Mouse (Mus musculus): ENCODE results near the gene Syt3.

Gene Syt3

GRCm38 (mm10) chr7:44383980-44384715 is at the start of gene Syt3:
Syt3 (plus strand) TSS chr7:44384102.
- DNase-seq: peak; percentile 87 to 89

DNA sequence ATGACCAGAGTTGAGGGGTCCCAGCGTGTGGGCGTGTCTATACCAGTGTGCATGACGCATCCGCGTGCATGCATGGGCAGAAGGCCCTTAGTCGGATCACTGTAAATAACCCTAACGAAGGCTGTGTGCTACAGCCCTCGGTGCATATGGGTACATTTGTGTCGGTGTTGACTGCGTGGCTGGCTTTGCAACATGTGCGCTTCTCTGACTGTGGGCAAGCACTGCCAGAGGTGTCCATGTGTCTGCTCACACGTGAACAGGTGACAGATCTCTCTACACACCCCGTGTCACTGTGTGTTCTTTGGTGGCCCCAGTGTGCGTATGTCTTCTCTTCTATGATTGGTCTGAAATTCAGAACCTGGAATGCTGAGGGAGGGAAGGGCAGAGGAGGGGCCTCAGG is 49.8 kb upstream of the Syt3 start:
- no peak for DNase-seq

GRCm38 (mm10) chr7:44335031-44335878 is 48.6 kb upstream of the Syt3 start:
- peak; percentile 79 to 80 for DNase-seq

DNA sequence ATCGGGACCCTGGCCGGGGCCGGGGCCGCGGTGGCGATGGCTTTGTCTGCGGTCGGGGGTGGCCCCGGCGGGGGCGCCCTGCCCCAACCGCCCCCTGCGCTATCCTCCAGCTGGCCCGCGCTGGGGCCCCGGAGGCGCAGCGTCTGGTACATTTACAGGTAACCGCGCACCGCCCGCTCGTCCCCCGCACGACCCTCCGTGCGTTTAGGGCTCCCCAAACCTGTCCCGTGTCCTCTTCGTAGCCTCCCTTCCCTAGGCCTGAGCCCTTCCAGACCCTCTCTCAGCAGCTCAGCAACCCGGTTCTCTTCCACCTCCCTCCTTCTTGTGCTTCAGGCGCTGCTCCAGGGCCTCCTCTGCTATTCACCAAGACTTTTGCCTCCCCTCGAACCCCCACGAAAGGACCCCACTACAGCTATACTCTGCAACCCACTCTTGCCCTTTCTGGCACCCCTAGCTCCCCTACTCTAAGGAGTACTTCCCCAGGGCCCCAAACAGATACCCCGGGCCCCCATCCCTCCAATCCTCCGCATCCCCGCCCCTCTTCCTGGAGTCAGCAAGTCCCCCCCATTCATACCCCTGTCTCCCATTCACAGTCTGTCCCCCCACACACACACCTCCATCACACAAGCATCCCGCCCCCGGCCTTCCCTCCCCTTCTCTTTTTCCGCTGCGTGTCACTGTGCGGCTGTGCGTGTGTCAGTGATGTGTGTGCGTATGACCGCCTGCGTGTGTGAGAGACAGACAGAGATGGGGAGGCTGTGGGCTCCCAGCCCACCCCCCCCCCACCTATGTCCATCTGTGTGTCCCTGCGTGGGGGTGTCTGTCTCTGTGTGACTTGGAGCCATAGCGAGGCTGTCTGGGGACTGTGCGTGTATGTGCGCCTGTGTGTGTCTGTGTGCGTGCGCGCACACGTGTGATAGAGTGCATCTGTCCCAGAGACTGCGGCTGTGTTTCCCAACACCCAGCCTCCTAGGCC is 47.6 kb upstream of the Syt3 start:
- DNase-seq: peak; percentile 71 to 73

DNA sequence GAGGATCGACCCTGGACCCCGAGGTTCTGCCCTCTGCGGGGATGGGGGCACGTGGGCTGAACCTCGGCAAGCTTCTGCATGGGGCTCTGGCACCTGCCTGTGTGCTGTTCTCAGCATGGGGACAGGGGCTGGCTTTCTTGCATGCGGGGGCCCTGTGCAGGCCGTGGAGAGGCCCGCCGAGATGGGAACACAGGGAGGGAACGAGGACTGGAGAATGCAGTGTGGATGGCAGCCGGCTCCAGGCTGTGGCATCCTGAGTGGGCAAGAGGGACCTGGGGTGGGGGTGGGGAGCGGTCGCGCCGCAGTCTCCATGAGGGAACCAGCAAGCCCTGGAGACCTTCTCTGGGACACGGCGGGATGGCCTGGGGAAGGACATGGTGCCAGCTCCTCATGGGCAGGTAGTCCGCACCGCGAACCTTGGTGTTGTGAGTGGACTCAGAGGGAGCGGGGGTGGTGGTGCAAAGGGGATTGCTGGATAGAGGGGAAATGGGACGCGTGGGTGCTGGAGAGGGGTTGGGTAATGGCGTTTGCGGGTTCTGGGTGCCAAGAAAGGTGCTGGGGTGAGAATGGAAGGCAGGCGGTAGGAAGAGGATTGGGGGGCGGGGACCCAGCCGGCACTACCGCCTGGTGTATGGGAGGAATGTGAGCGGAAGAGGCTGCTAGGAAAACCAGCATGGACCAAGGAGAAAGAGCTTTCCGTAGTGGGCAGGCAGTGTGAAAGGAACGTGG is 46.6 kb upstream of the Syt3 start:
- DNase-seq: peak; percentile 33 to 44

DNA sequence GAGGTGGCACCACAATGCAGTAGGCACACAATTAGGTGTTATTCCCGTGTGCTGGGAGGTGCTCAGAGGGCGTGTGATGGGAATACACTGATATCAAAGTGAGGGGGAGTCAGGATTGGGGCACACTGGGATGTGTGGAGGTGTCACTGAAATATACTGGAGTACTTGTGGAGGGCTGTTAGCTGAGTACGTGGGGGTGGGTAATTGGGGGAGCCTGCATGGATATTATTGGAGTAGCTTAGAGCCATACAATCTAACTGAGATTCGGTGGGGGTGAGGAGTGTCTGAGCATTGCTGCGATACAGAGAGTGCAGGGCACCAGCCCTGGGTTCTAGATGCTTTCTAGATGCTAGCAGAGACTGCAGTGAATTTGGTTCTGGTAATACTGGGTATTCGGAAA is 43.7 kb upstream of the Syt3 start:
- DNase-seq: no peak

- DNase-seq: no peak
Observed at GRCm38 (mm10) chr7:44341119-44341518, 42.8 kb upstream of the Syt3 start.

DNA sequence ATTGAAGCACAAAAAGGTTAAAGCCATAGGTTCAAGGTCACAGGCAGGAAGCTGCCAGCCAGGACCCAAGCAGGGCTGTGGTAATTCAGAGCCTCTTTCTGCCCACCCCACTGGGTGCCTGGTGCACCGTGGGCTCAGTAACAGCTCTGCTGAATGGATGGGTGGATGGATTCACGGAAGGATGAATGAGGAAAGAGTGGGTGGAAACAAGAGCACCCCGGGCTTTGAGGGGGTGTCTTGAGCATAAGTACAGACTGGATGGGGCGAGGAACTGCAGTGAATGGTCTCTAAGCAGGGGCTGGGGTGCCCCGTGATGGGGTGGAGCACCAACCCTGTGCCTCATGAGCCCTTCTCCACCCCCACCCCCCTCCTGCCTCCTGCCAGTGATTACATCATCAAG is 42.2 kb upstream of the Syt3 start:
- DNase-seq: no peak

GRCm38 (mm10) chr7:44343459-44344015 is 40.4 kb upstream of the Syt3 start:
- DNase-seq: no peak

DNA sequence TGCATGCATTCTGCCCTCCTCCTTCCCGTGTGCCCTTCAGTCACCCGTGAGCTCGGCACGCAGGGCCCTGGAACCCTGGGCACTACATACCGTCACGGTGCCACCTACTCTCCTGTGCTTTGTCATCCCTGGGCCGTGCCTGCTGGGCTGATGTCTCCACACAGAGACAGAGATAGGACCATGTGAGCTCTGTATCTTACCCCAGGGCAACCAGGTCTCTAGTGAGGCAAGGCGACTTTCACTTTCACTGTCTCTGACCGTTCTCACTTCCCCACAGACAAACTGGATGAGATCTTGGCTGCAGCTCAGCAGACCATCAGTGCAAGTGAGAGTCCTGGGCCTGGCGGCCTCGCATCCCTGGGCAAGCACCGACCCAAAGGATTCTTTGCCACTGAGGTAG is 39.3 kb upstream of the Syt3 start:
- no peak for DNase-seq

GRCm38 (mm10) chr7:44349043-44349442 is 34.9 kb upstream of the Syt3 start:
- DNase-seq: no peak

GRCm38 (mm10) chr7:44350957-44351711 is 32.8 kb upstream of the Syt3 start:
- peak; percentile 82 to 83 for DNase-seq

GRCm38 (mm10) chr7:44351881-44352749 is 31.8 kb upstream of the Syt3 start:
- peak in 1 of 2 experiments; percentile 40 for DNase-seq

DNA sequence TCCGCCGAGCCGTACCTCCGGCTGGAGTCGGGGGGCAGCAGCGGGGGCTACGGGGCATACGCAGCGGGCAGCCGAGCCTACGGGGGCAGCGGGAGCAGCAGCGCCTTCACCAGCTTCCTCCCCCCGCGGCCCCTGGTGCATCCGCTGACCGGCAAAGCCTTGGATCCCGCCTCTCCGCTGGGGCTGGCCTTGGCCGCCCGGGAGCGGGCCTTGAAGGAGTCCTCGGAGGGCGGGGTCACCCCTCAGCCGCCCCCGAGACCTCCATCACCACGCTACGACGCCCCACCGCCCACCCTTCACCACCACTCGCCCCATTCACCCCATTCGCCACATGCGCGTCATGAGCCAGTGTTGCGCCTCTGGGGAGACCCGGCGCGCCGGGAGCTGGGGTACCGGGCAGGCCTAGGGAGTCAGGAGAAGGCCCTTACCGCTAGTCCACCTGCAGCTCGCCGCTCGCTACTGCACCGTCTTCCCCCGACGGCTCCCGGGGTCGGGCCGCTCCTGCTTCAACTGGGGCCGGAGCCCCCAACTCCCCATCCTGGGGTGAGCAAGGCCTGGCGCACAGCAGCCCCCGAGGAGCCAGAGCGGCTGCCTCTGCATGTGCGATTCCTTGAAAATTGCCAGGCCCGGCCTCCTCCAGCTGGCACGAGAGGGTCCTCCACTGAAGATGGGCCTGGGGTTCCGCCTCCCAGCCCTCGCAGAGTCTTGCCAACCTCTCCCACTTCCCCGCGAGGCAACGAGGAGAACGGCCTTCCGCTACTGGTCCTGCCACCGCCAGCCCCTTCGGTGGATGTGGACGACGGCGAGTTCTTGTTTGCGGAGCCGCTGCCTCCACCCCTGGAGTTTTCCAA is 30.9 kb upstream of the Syt3 start:
- no peak for DNase-seq

GRCm38 (mm10) chr7:44353601-44354340 is 30.1 kb upstream of the Syt3 start:
- no peak for DNase-seq

DNA sequence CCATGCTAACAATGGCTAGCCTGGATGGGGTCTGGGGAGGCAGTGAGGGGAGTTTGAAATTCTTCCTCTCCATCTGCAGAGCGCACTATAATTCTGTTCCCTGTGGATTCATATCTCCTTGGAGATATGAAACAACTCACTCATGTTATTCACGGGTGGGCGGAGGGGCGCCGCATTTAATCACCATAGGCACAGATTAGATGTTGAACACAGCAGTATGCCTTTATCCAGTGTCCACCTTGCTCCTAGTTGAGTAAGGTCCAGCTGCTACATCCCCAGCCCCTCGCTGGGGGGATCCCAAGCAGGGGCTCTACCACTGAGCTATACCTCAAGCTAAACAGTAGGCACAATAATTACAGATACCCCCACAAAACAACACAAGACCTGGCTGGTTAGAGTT is 28.5 kb upstream of the Syt3 start:
- no peak for DNase-seq

- no peak for DNase-seq
Observed at GRCm38 (mm10) chr7:44356590-44357481, 27.1 kb upstream of the Syt3 start.
